8 mouse cellular contexts compared by ENCODE assay signal in genomic region chr1:157038111-157039008, GRCm38 (mm10).
DNase-seq lines count a peak whose midpoint lies in the region; ATAC-seq and TF ChIP-seq lines count a peak whose summit lies in the region.

No protein-coding gene starts in this region.

- H3K36me3 ChIP-seq in lung, embryonic 14.5 days (ENCODE audit: insufficient read depth) = no peaks in the 10 kb centered on the region
- no peaks in the 10 kb centered on the region for H3K36me3 ChIP-seq in embryonic facial prominence, embryonic 13.5 days
- no peaks in the 10 kb centered on the region for H3K36me3 ChIP-seq in neural tube, embryonic 14.5 days (ENCODE audit: control insufficient read depth, insufficient read depth, low read length)

- H3K4me3 ChIP-seq in lung, embryonic 14.5 days (ENCODE audit: low read depth, low read length) = no peak overlapping the region
- no peak overlapping the region for H3K4me3 ChIP-seq in embryonic facial prominence, embryonic 13.5 days
- H3K4me3 ChIP-seq in neural tube, embryonic 14.5 days (ENCODE audit: low read depth, low read length) = no peak overlapping the region

- H3K4me2 ChIP-seq in lung, embryonic 14.5 days = peak overlapping the region; percentile 53
- no peak overlapping the region; the same call in 1 of the 2 replicates for H3K4me2 ChIP-seq in embryonic facial prominence, embryonic 13.5 days
- H3K4me2 ChIP-seq in neural tube, embryonic 14.5 days (ENCODE audit: low read depth, low read length) = no peak overlapping the region

- TF ChIP-seq CTCF in lung, embryonic 14.5 days (IDR thresholded peaks at IDR 0.05; ENCODE audit: low read depth) = no peak

- no peaks in the 10 kb centered on the region for H3K27me3 ChIP-seq in lung, embryonic 14.5 days (ENCODE audit: insufficient read depth, low read length)
- H3K27me3 ChIP-seq in embryonic facial prominence, embryonic 13.5 days = no peaks in the 10 kb centered on the region
- H3K27me3 ChIP-seq in neural tube, embryonic 14.5 days (ENCODE audit: control insufficient read depth, insufficient read depth, low read length) = no peaks in the 10 kb centered on the region

- H3K27ac ChIP-seq in lung, embryonic 14.5 days (ENCODE audit: low read depth) = peak overlapping the region; percentile 94
- H3K27ac ChIP-seq in embryonic facial prominence, embryonic 13.5 days = peak overlapping the region; percentile 74
- peak overlapping the region; percentile 45; the same call in 1 of the 2 replicates for H3K27ac ChIP-seq in neural tube, embryonic 14.5 days (ENCODE audit: low read depth, low read length)

- H3K4me1 ChIP-seq in lung, embryonic 14.5 days (ENCODE audit: insufficient read depth) = peaks cover 25% of the 10 kb centered on the region
- peaks cover 39% of the 10 kb centered on the region for H3K4me1 ChIP-seq in embryonic facial prominence, embryonic 13.5 days
- H3K4me1 ChIP-seq in neural tube, embryonic 14.5 days (ENCODE audit: control insufficient read depth, insufficient read depth, low read length) = peaks cover 6% of the 10 kb centered on the region

- H3K9me3 ChIP-seq in lung, embryonic 14.5 days (ENCODE audit: low read depth, low read length) = no peaks in the 10 kb centered on the region
- no peaks in the 10 kb centered on the region for H3K9me3 ChIP-seq in embryonic facial prominence, embryonic 13.5 days
- H3K9me3 ChIP-seq in neural tube, embryonic 14.5 days (ENCODE audit: control insufficient read depth, low read length) = no peaks in the 10 kb centered on the region

- DNase-seq in lung, embryonic 14.5 days = peak; percentile 55
- no peak for DNase-seq in lung, postnatal 10 days
- no peak for DNase-seq in urinary bladder, postnatal 10 days (ENCODE audit: low spot score)
- DNase-seq in left cerebral cortex, postnatal 14 days (ENCODE audit: low spot score in 2 of 2) = no peak
- DNase-seq in spleen, adult 12 weeks (ENCODE audit: low spot score) = no peak

- intact Hi-C loops in left cerebral cortex, postnatal 14 days (cut with DNase I) = no loop called here

- peak; percentile 6 for ATAC-seq in lung, embryonic 14.5 days (ENCODE audit: insufficient read depth)
- ATAC-seq in embryonic facial prominence, embryonic 13.5 days (ENCODE audit: insufficient number of reproducible peaks, insufficient read depth, low FRiP score, low TSS enrichment, low read depth) = no peak
- ATAC-seq in inflammation-experienced regulatory T-cells, adult 6 months = peak; percentile 52
- ATAC-seq in neural tube, embryonic 14.5 days (ENCODE audit: low read depth) = no peak

- H3K9ac ChIP-seq in lung, embryonic 14.5 days = no peak overlapping the region
- no peak overlapping the region for H3K9ac ChIP-seq in embryonic facial prominence, embryonic 13.5 days
- H3K9ac ChIP-seq in neural tube, embryonic 14.5 days (replicated peaks; ENCODE audit: low read depth, low read length) = no peak overlapping the region

- 38% methylated on average over 14 of the region's 14 CpGs for WGBS in lung, embryonic 14.5 days
- WGBS in embryonic facial prominence, embryonic 13.5 days = 62% methylated on average over 14 of the region's 14 CpGs
- 49% methylated on average over 14 of the region's 14 CpGs for WGBS in neural tube, embryonic 14.5 days

Comparison
In these comparisons a context has a peak if more than half of its experiments do, and no peak if none do; other contexts are left out.
1. ATAC-seq: peak in lung, embryonic 14.5 days (single experiment) and inflammation-experienced regulatory T-cells, adult 6 months (single experiment); none in embryonic facial prominence, embryonic 13.5 days (single experiment) and neural tube, embryonic 14.5 days (single experiment).
2. Peak in every context shown above with its lines, with median percentiles within 50 percentile points of each other: H3K27ac ChIP-seq.